Mouse (Mus musculus) left cerebral cortex, adult 18-20 months (tissue): ENCODE measurements around the gene Daam1. TPM values are rescaled to one million over a fixed set of nuclear protein-coding genes. Genes with fewer than 3 reads are reported as not detected.
"Not testable (repeated sequence)": the region's sequence is repeated elsewhere in the genome, so short reads cannot be mapped to it uniquely, and the experiment has no call there.

Source experiments
- DNase-seq, 2 experiments: peaks; one replicate each; pipeline ENCODE4 v3.0.0; 2021 to 2022; ENCODE audit warnings: low spot score in 2 of 2, mixed read lengths in 1 of 2
- total RNA-seq, 2 experiments: library from RNA; stranded (reverse); gene quantifications; 2 replicates each; pipeline ENCODE4 v1.2.3; 2021

Daam1 gene
- total RNA-seq, 2 experiments from 2014 or later, result 47.7 to 49.6 TPM

- DNase-seq, result peak; percentile 62 to 70
These were observed 1.3 kb downstream of the Daam1 start for GRCm38 (mm10) chr12:71832225-71832624.

GRCm38 (mm10) chr12:71834041-71834440, 3.2 kb downstream of the Daam1 start:
- DNase-seq, result no peak

DNA sequence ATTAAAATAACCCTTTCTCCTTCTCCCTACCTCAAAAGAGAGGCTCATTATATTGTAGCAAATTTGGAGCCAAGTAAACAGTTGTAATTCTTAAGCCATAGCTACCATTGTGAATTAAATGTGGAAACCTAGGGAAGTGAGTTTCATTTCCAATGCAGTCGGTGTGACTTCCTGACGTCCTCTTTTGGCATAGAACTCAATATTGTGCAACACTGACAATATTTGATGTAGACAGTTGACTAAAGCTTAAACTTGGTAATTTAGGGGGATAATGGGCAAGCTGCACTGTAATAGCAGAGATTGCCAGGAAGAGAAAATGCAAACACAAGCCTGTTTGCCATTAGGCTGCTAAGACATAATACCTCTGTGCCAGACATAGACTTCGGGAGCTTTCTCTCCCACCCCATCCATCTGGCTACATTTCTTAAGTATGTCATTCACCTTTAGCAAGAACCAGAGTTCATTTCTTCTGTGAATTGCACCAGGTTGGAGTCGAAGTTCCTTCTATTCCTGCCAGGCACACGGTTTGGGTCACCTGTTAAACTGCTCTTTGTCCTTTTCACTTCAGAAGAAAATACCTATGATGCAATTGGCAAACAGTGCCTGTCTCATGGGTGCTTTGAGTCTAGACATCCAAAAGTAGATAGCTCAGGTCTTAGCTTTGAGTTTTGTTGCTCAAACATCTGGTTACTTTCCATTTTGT, 5.2 kb downstream of the Daam1 start:
- DNase-seq, result no peak

DNA sequence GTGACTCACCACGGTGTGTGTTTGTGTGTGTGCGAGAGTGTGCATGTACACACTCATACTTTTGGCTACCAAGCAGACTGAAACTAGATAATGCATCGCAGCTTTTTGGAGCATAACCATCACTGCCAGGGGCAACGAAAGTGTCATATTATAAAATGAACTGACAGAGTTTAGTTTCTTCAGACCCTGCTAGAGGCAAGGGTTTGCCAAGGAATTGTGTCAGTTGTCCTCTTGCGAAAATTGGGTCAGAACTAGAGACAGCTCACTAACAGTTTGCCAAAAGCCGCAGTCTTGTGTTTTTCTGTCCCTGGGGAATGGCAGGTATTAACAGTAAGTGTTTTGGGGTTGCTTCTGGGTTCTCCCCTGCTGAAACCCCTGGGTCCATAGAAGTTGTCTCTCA, 5.9 kb downstream of the Daam1 start:
- DNase-seq, result no peak

GRCm38 (mm10) chr12:71837576-71837975, 6.7 kb downstream of the Daam1 start:
- DNase-seq, result no peak

- no peak for DNase-seq
These were observed 7.4 kb downstream of the Daam1 start for GRCm38 (mm10) chr12:71838230-71838629.

GRCm38 (mm10) chr12:71839653-71840052, 8.8 kb downstream of the Daam1 start:
- DNase-seq, result no peak

DNA sequence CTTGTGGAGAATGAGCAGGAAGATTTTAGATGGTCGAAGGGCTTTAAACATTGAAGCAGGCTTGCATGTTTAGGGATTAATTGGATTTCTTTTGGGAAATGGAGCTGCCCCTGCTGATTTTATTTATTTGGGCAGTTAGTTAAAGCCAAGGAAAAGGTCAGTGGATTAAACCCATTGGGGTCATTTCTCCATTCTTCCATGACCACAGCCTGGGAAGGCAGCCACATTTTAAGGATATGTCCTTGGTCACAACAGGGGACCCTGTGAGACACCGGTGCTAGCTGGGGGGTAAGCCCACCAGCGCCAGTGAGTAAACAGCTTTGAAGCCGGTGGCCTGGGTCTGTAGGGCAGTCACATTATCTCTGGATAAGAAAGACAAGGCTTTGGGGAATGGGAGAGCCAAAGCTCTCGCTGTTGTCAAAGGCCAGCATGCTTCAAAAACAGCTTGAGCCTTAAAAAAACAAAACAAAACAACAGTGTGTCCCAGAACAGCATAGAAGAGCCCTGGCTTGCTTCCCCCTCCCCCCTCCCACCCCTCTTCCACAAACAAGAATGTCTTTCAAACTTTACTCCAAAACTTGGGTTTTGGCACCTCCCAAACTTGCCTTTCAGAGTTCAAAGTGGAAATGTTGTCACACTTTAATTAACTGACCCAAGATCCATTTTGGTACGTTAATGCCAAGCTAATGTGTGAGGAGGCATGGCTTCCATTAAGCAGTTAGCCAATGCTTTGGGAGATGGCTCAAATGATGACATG, 9.7 kb downstream of the Daam1 start:
- no peak for DNase-seq

DNA sequence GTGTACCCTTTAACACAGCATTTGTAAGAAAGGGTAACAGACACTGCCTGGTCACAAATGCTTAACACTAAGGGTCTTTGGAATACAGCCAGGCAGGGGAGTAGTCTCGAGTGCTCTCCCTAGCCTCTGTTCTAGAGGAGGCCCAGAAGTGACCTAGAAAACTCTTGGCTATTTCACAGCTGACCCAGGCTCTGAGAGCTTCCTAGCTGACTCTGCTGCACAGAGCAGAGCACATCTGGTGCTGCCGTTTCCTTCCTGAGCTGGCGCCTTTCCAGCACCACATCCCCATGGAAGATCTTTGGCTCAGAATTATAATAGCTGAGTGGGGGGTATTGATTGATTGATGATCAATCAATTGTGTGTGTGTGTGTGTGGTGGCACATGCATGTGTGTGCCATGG, 11.1 kb downstream of the Daam1 start:
- DNase-seq, result no peak

- DNase-seq, result no peak
These were observed 11.7 kb downstream of the Daam1 start for GRCm38 (mm10) chr12:71842588-71842987.

DNA sequence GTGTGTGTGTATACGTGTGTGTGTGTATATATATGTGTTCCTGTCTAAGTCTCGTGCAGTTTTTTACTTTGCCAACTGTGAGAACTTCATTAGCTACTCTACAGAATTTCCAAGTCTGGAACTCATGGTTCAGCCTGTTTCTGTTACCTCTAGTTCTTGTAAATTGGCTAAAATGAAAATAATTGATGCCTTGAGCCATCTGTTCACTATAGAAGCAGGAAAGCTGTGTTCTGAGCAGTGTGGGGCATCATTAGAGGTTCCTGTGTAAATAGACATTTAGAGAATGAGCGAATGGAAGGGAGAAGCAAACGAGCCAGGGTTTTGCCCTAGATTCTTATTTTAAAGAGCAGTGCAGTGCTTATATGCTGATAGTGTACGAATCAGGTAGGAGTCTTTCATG, 14.6 kb downstream of the Daam1 start:
- no peak for DNase-seq

DNA sequence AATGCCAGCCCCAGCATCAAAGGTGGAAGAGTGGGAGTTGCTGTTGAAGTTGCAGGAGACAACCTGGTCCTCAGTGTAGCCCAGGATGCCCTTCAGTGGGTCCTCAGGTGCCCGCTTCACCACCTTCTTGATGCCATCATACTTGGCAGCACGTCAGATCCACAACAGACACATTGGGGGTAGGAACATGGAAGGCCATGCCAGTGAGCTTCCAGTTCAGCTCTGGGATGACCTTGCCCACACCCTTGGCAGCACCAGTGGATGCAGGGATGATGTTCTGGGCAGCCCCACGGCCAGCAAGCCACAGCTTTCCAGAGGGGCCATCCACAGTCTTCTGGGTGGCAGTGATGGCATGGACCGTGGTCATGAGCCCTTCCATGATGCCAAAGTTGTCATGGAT, 15.5 kb downstream of the Daam1 start:
- not testable (repeated sequence) for DNase-seq

GRCm38 (mm10) chr12:71847024-71847423, 16.1 kb downstream of the Daam1 start:
- not testable (repeated sequence) for DNase-seq

DNA sequence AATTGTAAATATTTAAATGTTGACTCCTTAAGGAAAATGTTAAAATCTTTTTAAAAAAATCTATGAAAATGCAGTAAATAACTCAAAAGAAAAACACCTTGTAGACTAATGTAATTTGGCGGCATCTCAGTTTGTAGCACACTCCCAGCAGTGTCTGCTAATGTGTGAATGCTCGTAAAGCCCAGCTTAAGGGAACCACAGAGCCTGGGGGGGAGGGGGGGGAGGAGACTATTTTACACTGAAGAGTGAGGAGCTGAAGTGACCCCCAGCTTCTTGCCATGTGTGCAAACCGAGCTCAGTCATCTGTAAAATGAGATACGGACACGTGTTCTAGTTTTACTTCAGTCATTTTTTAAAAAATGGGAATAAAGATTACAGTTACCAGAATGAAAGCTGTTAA, 16.7 kb downstream of the Daam1 start:
- DNase-seq, result no peak

GRCm38 (mm10) chr12:71848037-71848776, 17.3 kb downstream of the Daam1 start:
- DNase-seq, result no peak

- DNase-seq, result no peak
These were observed 18.2 kb downstream of the Daam1 start for GRCm38 (mm10) chr12:71849051-71849450.

GRCm38 (mm10) chr12:71850135-71850534, 19.3 kb downstream of the Daam1 start:
- DNase-seq, result no peak

DNA sequence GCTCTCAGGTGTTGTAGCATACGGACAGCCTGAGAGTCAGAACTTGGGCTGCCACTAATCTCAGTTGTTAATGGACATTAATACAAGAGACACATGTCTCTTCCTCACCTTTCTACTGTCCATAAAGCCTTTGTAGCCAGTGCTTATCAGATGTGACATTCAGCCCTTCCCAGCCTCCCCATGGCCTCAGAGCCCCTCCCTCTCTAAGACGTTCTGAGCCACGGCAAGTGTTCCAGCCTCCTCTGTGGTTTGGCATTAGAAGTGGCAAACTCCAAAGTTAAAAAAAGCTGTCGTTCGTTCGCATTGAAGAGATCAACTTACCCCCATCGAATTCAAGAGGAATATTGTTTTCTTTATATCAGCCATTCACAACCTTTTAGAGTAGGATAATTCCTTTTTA, 21.8 kb downstream of the Daam1 start:
- DNase-seq, result no peak

GRCm38 (mm10) chr12:71853694-71854093, 22.8 kb downstream of the Daam1 start:
- no peak for DNase-seq

- DNase-seq, result no peak
These were observed 23.3 kb downstream of the Daam1 start for GRCm38 (mm10) chr12:71854191-71854590.

GRCm38 (mm10) chr12:71855730-71856479, 25.0 kb downstream of the Daam1 start:
- no peak for DNase-seq

- no peak for DNase-seq
These were observed 25.5 kb downstream of the Daam1 start for GRCm38 (mm10) chr12:71856480-71856754.
